Mouse (Mus musculus) urinary bladder, postnatal 10 days (tissue): ENCODE data around the gene Gsta3.
"Not testable (repeated sequence)": the region's sequence is repeated elsewhere in the genome, so short reads cannot be mapped to it uniquely, and the experiment has no call there.

Source experiments
- DNase-seq: peaks from one replicate; pipeline ENCODE4 v3.0.0; 2022; ENCODE audit warnings: low spot score

Gene Gsta3

GRCm38 (mm10) chr1:21239911-21240898 is at the start of gene Gsta3:
Gsta3 (plus strand) TSS chr1:21240589.
- DNase-seq, result no peak

- DNase-seq, result no peak
Measured at GRCm38 (mm10) chr1:21206241-21206640, 34.1 kb upstream of the Gsta3 start.

- DNase-seq, result not testable (repeated sequence)
Measured at GRCm38 (mm10) chr1:21213537-21213936, 26.9 kb upstream of the Gsta3 start.

- DNase-seq, result not testable (repeated sequence)
Measured at GRCm38 (mm10) chr1:21213991-21214692, 26.2 kb upstream of the Gsta3 start.

- DNase-seq, result peak; percentile 56
Measured at GRCm38 (mm10) chr1:21218489-21218919, 21.9 kb upstream of the Gsta3 start, which contains the start of gene Tmem14a. Tmem14a (plus strand) TSS chr1:21218575.

- no peak for DNase-seq
Measured at GRCm38 (mm10) chr1:21227756-21228395, 12.5 kb upstream of the Gsta3 start.

GRCm38 (mm10) chr1:21228740-21229722 is 11.4 kb upstream of the Gsta3 start:
- DNase-seq, result not testable (repeated sequence)

- no peak for DNase-seq
Measured at GRCm38 (mm10) chr1:21230376-21230775, 10.0 kb upstream of the Gsta3 start.

GRCm38 (mm10) chr1:21231744-21232464 is 8.5 kb upstream of the Gsta3 start:
- no peak for DNase-seq

GRCm38 (mm10) chr1:21232516-21232915 is 7.9 kb upstream of the Gsta3 start:
- DNase-seq, result no peak

GRCm38 (mm10) chr1:21235359-21235758 is 5.0 kb upstream of the Gsta3 start:
- DNase-seq, result no peak

GRCm38 (mm10) chr1:21241096-21241495 is 707 bp downstream of the Gsta3 start:
- no peak for DNase-seq

GRCm38 (mm10) chr1:21244290-21244960 is 4.0 kb downstream of the Gsta3 start:
- DNase-seq, result no peak

GRCm38 (mm10) chr1:21246136-21246535 is 5.7 kb downstream of the Gsta3 start:
- DNase-seq, result no peak

- no peak for DNase-seq
Measured at GRCm38 (mm10) chr1:21247896-21248295, 7.5 kb downstream of the Gsta3 start.

- no peak for DNase-seq
Measured at GRCm38 (mm10) chr1:21248560-21249390, 8.4 kb downstream of the Gsta3 start.

- DNase-seq, result no peak
Measured at GRCm38 (mm10) chr1:21251661-21252060, 11.3 kb downstream of the Gsta3 start.

- DNase-seq, result no peak
Measured at GRCm38 (mm10) chr1:21252566-21253302, 12.3 kb downstream of the Gsta3 start.
